Mouse (Mus musculus): Measurements from ENCODE around the gene Pkp4. TPM values are rescaled to one million over a fixed set of nuclear protein-coding genes. Genes with fewer than 3 reads are reported as not detected.
"Not testable (repeated sequence)": the region's sequence is repeated elsewhere in the genome, so short reads cannot be mapped to it uniquely, and the experiment has no call there.

The Pkp4 gene
- polyA plus RNA-seq, 1 experiment from 2014 or later: 7.7 TPM

DNA sequence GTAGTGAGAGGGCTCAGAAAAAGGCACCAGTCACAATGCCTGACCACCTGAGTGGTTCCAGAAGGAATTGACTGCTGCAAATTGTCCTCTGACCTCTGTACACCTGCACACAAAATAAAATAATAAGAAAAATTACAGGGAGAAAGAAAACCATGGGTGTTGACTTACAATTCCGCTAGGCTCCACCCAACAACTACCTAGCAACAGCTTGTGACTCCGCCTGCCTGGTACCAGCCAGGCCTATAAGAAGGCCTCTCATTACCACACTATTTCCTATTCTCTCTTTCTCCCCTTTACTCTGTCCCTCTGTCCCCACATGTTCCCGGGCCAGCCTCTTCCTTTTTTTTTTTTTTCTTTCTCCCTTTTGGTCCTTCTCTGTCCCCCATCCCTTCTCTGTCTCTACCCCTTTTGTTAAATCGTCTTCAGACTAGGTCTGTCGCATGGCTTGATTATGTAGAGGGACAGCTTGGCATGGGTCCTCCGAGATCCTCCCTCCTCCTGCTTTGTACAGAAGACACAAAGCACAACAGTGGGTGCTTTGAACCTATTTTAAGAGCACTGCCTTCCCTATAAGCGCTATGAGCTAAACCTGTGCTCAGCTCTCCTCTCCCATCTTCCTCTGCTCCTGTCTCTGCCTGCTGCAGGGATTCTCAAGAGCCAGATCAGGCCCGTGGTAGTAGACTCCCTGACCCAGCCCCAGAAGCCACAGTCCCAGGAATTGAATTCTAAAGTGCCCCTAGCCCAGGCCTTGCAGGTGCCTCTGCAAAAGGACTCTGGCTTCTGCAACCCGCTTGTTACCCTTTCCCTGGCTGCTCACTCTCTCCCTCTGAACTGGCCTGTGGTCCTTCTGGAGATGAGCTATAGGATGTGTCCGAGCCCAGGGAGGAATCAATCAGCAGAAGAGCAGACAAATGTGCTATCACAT, 223.5 kb downstream of the Pkp4 start:
- H3K27ac ChIP-seq (ENCODE audit: low read depth): no peak overlapping the region
- no peaks in the 10 kb centered on the region for H3K36me3 ChIP-seq (replicated peaks; ENCODE audit: insufficient read depth, low read length)
- no peak overlapping the region for H3K4me2 ChIP-seq (ENCODE audit: low read depth, low read length)
- H3K4me3 ChIP-seq (ENCODE audit: low read depth, low read length): no peak overlapping the region
- no peaks in the 10 kb centered on the region for H3K4me1 ChIP-seq (ENCODE audit: insufficient read depth)
- no peak overlapping the region for H3K9ac ChIP-seq (replicated peaks)
- ATAC-seq (no peak), DNase-seq (no peak)
- WGBS (ENCODE audit: insufficient replicate concordance): 73% methylated on average over 10 of the region's 10 CpGs
- TF ChIP-seq CTCF (IDR thresholded peaks at IDR 0.05; ENCODE audit: low read depth): no peak
- TF ChIP-seq EP300 (IDR thresholded peaks at IDR 0.05; ENCODE audit: low read depth): no peak
- H3K27me3 ChIP-seq (ENCODE audit: insufficient read depth, low read length): no peaks in the 10 kb centered on the region
- H3K9me3 ChIP-seq (ENCODE audit: low read length): no peaks in the 10 kb centered on the region

- TF ChIP-seq EP300 (IDR thresholded peaks at IDR 0.05; ENCODE audit: low read depth) (no peak), CTCF (IDR thresholded peaks at IDR 0.05; ENCODE audit: low read depth) (no peak)
- Histone ChIP-seq H3K4me2 (ENCODE audit: low read depth, low read length) (no peak overlapping the region), H3K4me1 (ENCODE audit: insufficient read depth) (no peaks in the 10 kb centered on the region), H3K9me3 (ENCODE audit: low read length) (no peaks in the 10 kb centered on the region), H3K36me3 (replicated peaks; ENCODE audit: insufficient read depth, low read length) (no peaks in the 10 kb centered on the region), H3K27ac (ENCODE audit: low read depth) (no peak overlapping the region), H3K27me3 (ENCODE audit: insufficient read depth, low read length) (no peaks in the 10 kb centered on the region), H3K9ac (replicated peaks) (no peak overlapping the region), H3K4me3 (ENCODE audit: low read depth, low read length) (no peak overlapping the region)
- DNase-seq (no peak), ATAC-seq (no peak)
- WGBS (ENCODE audit: insufficient replicate concordance): 56% methylated on average over 4 of the region's 4 CpGs
These were observed 224.7 kb downstream of the Pkp4 start for GRCm38 (mm10) chr2:59385211-59385935.

- 65% methylated on average over 5 of the region's 5 CpGs for WGBS (ENCODE audit: insufficient replicate concordance)
- no peak overlapping the region for H3K27ac ChIP-seq (ENCODE audit: low read depth)
- H3K27me3 ChIP-seq (ENCODE audit: insufficient read depth, low read length): no peaks in the 10 kb centered on the region
- DNase-seq (no peak), ATAC-seq (no peak)
- H3K9me3 ChIP-seq (ENCODE audit: low read length): no peaks in the 10 kb centered on the region
- TF ChIP-seq EP300 (IDR thresholded peaks at IDR 0.05; ENCODE audit: low read depth): no peak
- no peak for TF ChIP-seq CTCF (IDR thresholded peaks at IDR 0.05; ENCODE audit: low read depth)
- no peak overlapping the region for H3K4me3 ChIP-seq (ENCODE audit: low read depth, low read length)
- H3K4me1 ChIP-seq (ENCODE audit: insufficient read depth): no peaks in the 10 kb centered on the region
- no peak overlapping the region for H3K4me2 ChIP-seq (ENCODE audit: low read depth, low read length)
- no peaks in the 10 kb centered on the region for H3K36me3 ChIP-seq (replicated peaks; ENCODE audit: insufficient read depth, low read length)
- no peak overlapping the region for H3K9ac ChIP-seq (replicated peaks)
These were observed 229.3 kb downstream of the Pkp4 start for GRCm38 (mm10) chr2:59389971-59390370.

DNA sequence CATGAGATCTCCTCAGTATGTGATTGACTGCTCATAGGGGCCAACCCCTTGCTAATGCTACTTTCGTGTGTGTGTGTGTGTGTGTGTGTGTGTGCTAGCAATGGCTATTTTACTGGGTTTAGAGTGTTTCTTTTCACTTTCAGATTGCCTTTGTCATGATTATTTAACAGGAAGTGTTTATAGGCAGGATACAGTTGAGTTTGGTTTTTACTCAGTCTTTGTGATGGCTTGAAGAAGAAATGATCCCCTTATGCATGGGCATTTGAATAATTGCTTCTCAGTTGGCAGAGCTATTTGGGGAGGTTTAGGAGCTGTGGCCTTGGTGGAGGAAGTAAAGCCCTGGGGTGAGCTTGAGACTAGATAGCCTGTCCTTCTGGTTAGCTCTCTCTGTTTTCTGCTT, 232.5 kb downstream of the Pkp4 start:
- Histone ChIP-seq H3K27ac (ENCODE audit: low read depth) (no peak overlapping the region), H3K27me3 (ENCODE audit: insufficient read depth, low read length) (no peaks in the 10 kb centered on the region), H3K4me2 (ENCODE audit: low read depth, low read length) (no peak overlapping the region), H3K9me3 (ENCODE audit: low read length) (no peaks in the 10 kb centered on the region), H3K4me3 (ENCODE audit: low read depth, low read length) (no peak overlapping the region), H3K4me1 (ENCODE audit: insufficient read depth) (no peaks in the 10 kb centered on the region), H3K36me3 (replicated peaks; ENCODE audit: insufficient read depth, low read length) (no peaks in the 10 kb centered on the region), H3K9ac (replicated peaks) (no peak overlapping the region)
- DNase-seq (no peak), ATAC-seq (no peak)
- WGBS (ENCODE audit: insufficient replicate concordance): 67% methylated on average over 1 of the region's 1 CpGs
- TF ChIP-seq EP300 (IDR thresholded peaks at IDR 0.05; ENCODE audit: low read depth) (no peak), CTCF (IDR thresholded peaks at IDR 0.05; ENCODE audit: low read depth) (no peak)

- Histone ChIP-seq H3K9me3 (ENCODE audit: low read length) (no peaks in the 10 kb centered on the region), H3K4me2 (ENCODE audit: low read depth, low read length) (no peak overlapping the region), H3K27me3 (ENCODE audit: insufficient read depth, low read length) (no peaks in the 10 kb centered on the region), H3K9ac (replicated peaks) (no peak overlapping the region), H3K4me1 (ENCODE audit: insufficient read depth) (no peaks in the 10 kb centered on the region), H3K27ac (ENCODE audit: low read depth) (no peak overlapping the region), H3K36me3 (replicated peaks; ENCODE audit: insufficient read depth, low read length) (no peaks in the 10 kb centered on the region), H3K4me3 (ENCODE audit: low read depth, low read length) (no peak overlapping the region)
- WGBS (ENCODE audit: insufficient replicate concordance): 88% methylated on average over 4 of the region's 4 CpGs
- TF ChIP-seq EP300 (IDR thresholded peaks at IDR 0.05; ENCODE audit: low read depth): no peak
- no peak for TF ChIP-seq CTCF (IDR thresholded peaks at IDR 0.05; ENCODE audit: low read depth)
- DNase-seq: no peak
- ATAC-seq: no peak
These were observed 234.0 kb downstream of the Pkp4 start for GRCm38 (mm10) chr2:59394651-59395050.

GRCm38 (mm10) chr2:59395160-59395650, 234.6 kb downstream of the Pkp4 start:
- not testable (repeated sequence) for H3K4me1 ChIP-seq (ENCODE audit: insufficient read depth); H3K4me2 ChIP-seq (ENCODE audit: low read depth, low read length); H3K36me3 ChIP-seq (replicated peaks; ENCODE audit: insufficient read depth, low read length); H3K9ac ChIP-seq (replicated peaks); H3K27me3 ChIP-seq (ENCODE audit: insufficient read depth, low read length); DNase-seq; H3K4me3 ChIP-seq (ENCODE audit: low read depth, low read length); ATAC-seq; H3K27ac ChIP-seq (ENCODE audit: low read depth); H3K9me3 ChIP-seq (ENCODE audit: low read length)
- 50% methylated on average over 1 of the region's 1 CpGs for WGBS (ENCODE audit: insufficient replicate concordance)

All from liver, postnatal 0 days (tissue).